Mouse (Mus musculus): ENCODE data around the gene Adamts4. TPM values are rescaled to one million over a fixed set of nuclear protein-coding genes. Genes with fewer than 3 reads are reported as not detected.

The Adamts4 gene
- total and polyA plus RNA-seq, 2 experiments: 0.09 to 0.37 TPM

GRCm38 (mm10) chr1:171258921-171259320, 8.7 kb downstream of the Adamts4 start:
- WGBS: 83% methylated on average over 17 of the region's 17 CpGs
- H3K4me1 ChIP-seq (ENCODE audit: control insufficient read depth, insufficient read depth, low read length): peaks cover 13% of the 10 kb centered on the region; the same call in 1 of the 2 replicates
- H3K4me3 ChIP-seq (ENCODE audit: insufficient read depth, low read depth, low read length): no peak overlapping the region
- DNase-seq (ENCODE audit: extremely low read depth, low read depth, low spot score): no peak
- no peak overlapping the region for H3K27ac ChIP-seq (replicated peaks; ENCODE audit: insufficient read depth, low read depth, low read length)
- H3K36me3 ChIP-seq (ENCODE audit: control insufficient read depth, insufficient read depth, low read length): no peaks in the 10 kb centered on the region
- H3K27me3 ChIP-seq (ENCODE audit: control insufficient read depth, insufficient read depth, low read length): no peaks in the 10 kb centered on the region
- H3K9ac ChIP-seq (ENCODE audit: low read depth, low read length): no peak overlapping the region
- no peak for TF ChIP-seq POLR2A (IDR thresholded peaks at IDR 0.05; ENCODE audit: extremely low read depth, insufficient read depth, low read length)
- TF ChIP-seq CTCF (IDR thresholded peaks at IDR 0.05; ENCODE audit: low read depth, low read length): no peak
- H3K79me2 ChIP-seq (ENCODE audit: control insufficient read depth, insufficient read depth, low read length): no peaks in the 10 kb centered on the region

- H3K36me3 ChIP-seq (ENCODE audit: control insufficient read depth, insufficient read depth, low read length): no peaks in the 10 kb centered on the region
- 0 out of 2 replicates have a peak overlapping the region, but pooled peaks have one; percentile 15 for H3K27ac ChIP-seq (replicated peaks; ENCODE audit: insufficient read depth, low read depth, low read length)
- no peaks in the 10 kb centered on the region for H3K27me3 ChIP-seq (ENCODE audit: control insufficient read depth, insufficient read depth, low read length)
- 6% methylated on average over 3 of the region's 3 CpGs for WGBS
- H3K79me2 ChIP-seq (ENCODE audit: control insufficient read depth, insufficient read depth, low read length): no peaks in the 10 kb centered on the region
- no peak overlapping the region for H3K4me3 ChIP-seq (ENCODE audit: insufficient read depth, low read depth, low read length)
- DNase-seq (ENCODE audit: extremely low read depth, low read depth, low spot score): peak; percentile 87
- no peak for TF ChIP-seq POLR2A (IDR thresholded peaks at IDR 0.05; ENCODE audit: extremely low read depth, insufficient read depth, low read length)
- no peak for TF ChIP-seq CTCF (IDR thresholded peaks at IDR 0.05; ENCODE audit: low read depth, low read length)
- H3K9ac ChIP-seq (ENCODE audit: low read depth, low read length): no peak overlapping the region
- H3K4me1 ChIP-seq (ENCODE audit: control insufficient read depth, insufficient read depth, low read length): peaks cover 13% of the 10 kb centered on the region; the same call in 1 of the 2 replicates
These were observed 10.1 kb downstream of the Adamts4 start for GRCm38 (mm10) chr1:171260316-171260715.

- peak overlapping the region; percentile 3; the same call in 1 of the 2 replicates for H3K9ac ChIP-seq (ENCODE audit: low read depth, low read length)
- under 1% methylated on average over 8 of the region's 8 CpGs for WGBS
- H3K4me3 ChIP-seq (ENCODE audit: insufficient read depth, low read depth, low read length): no peak overlapping the region
- H3K27ac ChIP-seq (replicated peaks; ENCODE audit: insufficient read depth, low read depth, low read length): peak overlapping the region; percentile 63
- H3K79me2 ChIP-seq (ENCODE audit: control insufficient read depth, insufficient read depth, low read length): no peaks in the 10 kb centered on the region
- DNase-seq (ENCODE audit: extremely low read depth, low read depth, low spot score): peak; percentile 42
- no peaks in the 10 kb centered on the region for H3K27me3 ChIP-seq (ENCODE audit: control insufficient read depth, insufficient read depth, low read length)
- H3K4me1 ChIP-seq (ENCODE audit: control insufficient read depth, insufficient read depth, low read length): peaks cover 10% of the 10 kb centered on the region; the same call in 1 of the 2 replicates
- no peak for TF ChIP-seq CTCF (IDR thresholded peaks at IDR 0.05; ENCODE audit: low read depth, low read length)
- no peak for TF ChIP-seq POLR2A (IDR thresholded peaks at IDR 0.05; ENCODE audit: extremely low read depth, insufficient read depth, low read length)
- no peaks in the 10 kb centered on the region for H3K36me3 ChIP-seq (ENCODE audit: control insufficient read depth, insufficient read depth, low read length)
These were observed 12.4 kb downstream of the Adamts4 start for GRCm38 (mm10) chr1:171262594-171263130.

- no peaks in the 10 kb centered on the region for H3K79me2 ChIP-seq (ENCODE audit: control insufficient read depth, insufficient read depth, low read length)
- H3K9ac ChIP-seq (ENCODE audit: low read depth, low read length): no peak overlapping the region
- DNase-seq (ENCODE audit: extremely low read depth, low read depth, low spot score): peak; percentile 49
- H3K27ac ChIP-seq (replicated peaks; ENCODE audit: insufficient read depth, low read depth, low read length): no peak overlapping the region
- H3K27me3 ChIP-seq (ENCODE audit: control insufficient read depth, insufficient read depth, low read length): no peaks in the 10 kb centered on the region
- no peak for TF ChIP-seq CTCF (IDR thresholded peaks at IDR 0.05; ENCODE audit: low read depth, low read length)
- no peak for TF ChIP-seq POLR2A (IDR thresholded peaks at IDR 0.05; ENCODE audit: extremely low read depth, insufficient read depth, low read length)
- WGBS: 0% methylated on average over 2 of the region's 2 CpGs
- H3K36me3 ChIP-seq (ENCODE audit: control insufficient read depth, insufficient read depth, low read length): no peaks in the 10 kb centered on the region
- H3K4me1 ChIP-seq (ENCODE audit: control insufficient read depth, insufficient read depth, low read length): peaks cover 10% of the 10 kb centered on the region; the same call in 1 of the 2 replicates
- no peak overlapping the region for H3K4me3 ChIP-seq (ENCODE audit: insufficient read depth, low read depth, low read length)
These were observed 13.0 kb downstream of the Adamts4 start for GRCm38 (mm10) chr1:171263185-171263611.

- TF ChIP-seq POLR2A (IDR thresholded peaks at IDR 0.05; ENCODE audit: extremely low read depth, insufficient read depth, low read length) (no peak), CTCF (IDR thresholded peaks at IDR 0.05; ENCODE audit: low read depth, low read length) (no peak; the same call in 1 of the 2 replicates)
- H3K27ac ChIP-seq (replicated peaks; ENCODE audit: insufficient read depth, low read depth, low read length): no peak overlapping the region
- WGBS: 79% methylated on average over 3 of the region's 3 CpGs
- H3K79me2 ChIP-seq (ENCODE audit: control insufficient read depth, insufficient read depth, low read length): no peaks in the 10 kb centered on the region
- no peaks in the 10 kb centered on the region for H3K27me3 ChIP-seq (ENCODE audit: control insufficient read depth, insufficient read depth, low read length)
- no peak for DNase-seq (ENCODE audit: extremely low read depth, low read depth, low spot score)
- no peak overlapping the region for H3K9ac ChIP-seq (ENCODE audit: low read depth, low read length)
- H3K4me1 ChIP-seq (ENCODE audit: control insufficient read depth, insufficient read depth, low read length): peaks cover 10% of the 10 kb centered on the region; the same call in 1 of the 2 replicates
- no peak overlapping the region for H3K4me3 ChIP-seq (ENCODE audit: insufficient read depth, low read depth, low read length)
- H3K36me3 ChIP-seq (ENCODE audit: control insufficient read depth, insufficient read depth, low read length): no peaks in the 10 kb centered on the region
These were observed 13.6 kb downstream of the Adamts4 start for GRCm38 (mm10) chr1:171263666-171264461.

Measured in liver, adult 2 months (tissue).